Mouse (Mus musculus) cerebellum, adult 2 months (tissue): Measurements from ENCODE around the gene Jazf1.

Experiments
- CTCF ChIP-seq: fragments of 200-500 bp; IDR thresholded peaks from 2 replicates; pipeline ENCODE4 v1.5.1; 2011; ENCODE audit warnings: low read depth, mild to moderate bottlenecking, control low read depth, low read length, moderate library complexity, borderline replicate concordance; ENCODE audit not compliant: insufficient read depth
- POLR2A ChIP-seq: fragments of 200-500 bp; IDR thresholded peaks from 2 replicates; pipeline ENCODE4 v1.6.1; 2011; ENCODE audit warnings: low read length, control low read depth, borderline replicate concordance; ENCODE audit not compliant: insufficient read depth

DNA sequence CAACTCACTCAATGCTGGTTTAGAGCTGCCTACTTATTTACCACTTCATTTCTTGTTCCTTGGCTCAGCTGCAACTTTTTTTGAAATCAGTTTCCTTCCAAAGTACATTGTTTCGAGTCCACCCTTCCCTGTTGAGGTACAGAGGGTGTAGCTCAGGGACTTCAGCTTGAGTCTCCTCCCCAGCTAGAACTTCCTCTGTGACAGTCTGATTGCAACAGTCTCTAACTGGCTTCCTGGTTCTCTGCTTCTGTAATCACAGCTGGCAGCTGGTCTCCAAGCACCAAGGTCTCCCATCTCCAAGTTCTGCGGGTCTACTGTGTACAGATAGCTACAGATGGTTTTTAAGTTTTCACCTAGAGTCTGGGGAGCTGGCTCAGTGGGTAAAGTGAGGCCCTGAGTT is 113.1 kb downstream of the Jazf1 start:
- TF ChIP-seq POLR2A (no peak), CTCF (no peak)
